Mouse (Mus musculus) midbrain, embryonic 13.5 days (tissue): ENCODE data around the gene Taf10. TPM values are rescaled to one million over a fixed set of nuclear protein-coding genes. Genes with fewer than 3 reads are reported as not detected.

Experiments used
- ATAC-seq: fragments of 200-750 bp; cut with Nextera tagmentation; 2 replicates; pipeline ENCODE4 v1.8.0; 2017; ENCODE audit warnings: mild to moderate bottlenecking, moderate TSS enrichment, moderate library complexity
- H3K27ac ChIP-seq: fragments of 300-500 bp; sonication (generic); 2 replicates; pipeline ENCODE4 v1.5.1; 2015; ENCODE audit warnings: inconsistent platforms, mild to moderate bottlenecking, moderate library complexity
- H3K27me3 ChIP-seq: fragments of 300-500 bp; sonication (generic); 2 replicates; pipeline ENCODE4 v1.6.1; 2015; ENCODE audit warnings: mild to moderate bottlenecking, inconsistent platforms
- H3K36me3 ChIP-seq: fragments of 300-500 bp; sonication (generic); 2 replicates; pipeline ENCODE4 v1.6.1; 2015; ENCODE audit warnings: mild to moderate bottlenecking, inconsistent platforms
- H3K4me1 ChIP-seq: fragments of 300-500 bp; sonication (generic); replicated peaks from 2 replicates; pipeline ENCODE4 v1.6.1; 2015; ENCODE audit warnings: inconsistent platforms
- H3K4me2 ChIP-seq: fragments of 300-500 bp; sonication (generic); replicated peaks from 2 replicates; pipeline ENCODE4 v1.6.1; 2015; ENCODE audit warnings: moderate library complexity, mild to moderate bottlenecking, inconsistent platforms
- H3K4me3 ChIP-seq: fragments of 300-500 bp; sonication (generic); replicated peaks from 2 replicates; pipeline ENCODE4 v1.5.1; 2015; ENCODE audit warnings: mild to moderate bottlenecking, inconsistent platforms
- H3K9ac ChIP-seq: fragments of 300-500 bp; sonication (generic); replicated peaks from 2 replicates; pipeline ENCODE4 v1.6.1; 2015; ENCODE audit warnings: mild to moderate bottlenecking, inconsistent platforms
- H3K9me3 ChIP-seq: fragments of 300-500 bp; sonication (generic); 2 replicates; pipeline ENCODE4 v1.6.1; 2016; ENCODE audit warnings: mild to moderate bottlenecking, inconsistent platforms
- WGBS: fragments of 180-500 bp; shearing (Covaris S2); methylation state at CpG from one replicate; pipeline ENCODE4 v1.1.7; 2015; 5-methylcytosine and 5-hydroxymethylcytosine counted together
- polyA plus RNA-seq: library from polyadenylated mRNA; unstranded; fragments of >200 nt; fragmentation: Nextera tagmentation; extraction: Ambion mirVana; gene quantifications from 2 replicates; pipeline ENCODE4 v1.2.1, GENCODE M21; 2015

Gene Taf10
- 109 and 127 TPM in 2 replicates for polyA plus RNA-seq

DNA sequence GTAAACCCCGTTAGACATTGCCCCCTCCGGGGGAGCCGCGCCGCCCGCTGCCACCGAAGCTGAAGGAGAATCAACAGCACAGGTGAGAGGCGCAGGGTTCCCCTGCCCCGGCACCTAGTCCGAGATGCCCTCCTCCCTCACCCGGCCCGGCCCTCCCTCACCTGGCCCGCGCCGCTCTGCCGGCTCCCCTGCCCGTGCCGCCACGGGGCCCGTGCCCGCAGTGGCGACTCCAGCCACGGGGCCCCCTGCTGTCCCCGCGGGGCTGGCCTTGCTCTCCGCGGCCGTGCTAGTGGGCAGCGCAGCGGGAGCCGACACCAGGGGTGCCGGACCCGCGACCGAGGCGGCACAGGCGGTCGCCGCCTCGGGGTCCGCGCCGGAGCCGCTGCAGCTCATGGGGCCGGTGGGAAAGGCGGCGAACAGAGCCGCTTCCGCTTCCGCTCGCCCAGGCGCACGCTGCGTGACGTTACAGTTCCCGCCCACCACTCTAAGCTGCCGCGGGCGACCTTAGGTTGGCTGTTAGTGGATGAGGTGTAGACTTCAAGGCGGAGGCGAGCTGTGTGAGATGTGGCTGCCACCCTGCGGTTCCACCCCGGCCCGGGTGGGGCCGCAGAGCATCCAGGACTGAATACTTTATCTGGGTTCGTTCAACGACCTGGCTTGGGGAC lies at the start of gene Taf10:
Taf10 (minus strand) TSS at position 436 of the 665 bp plus-strand sequence.
- peak within 1 kb of the TSS; percentile 95 for H3K4me2 ChIP-seq
- peak within 1 kb of the TSS; percentile 94 for H3K9ac ChIP-seq
- peak; percentile 98 for ATAC-seq
- H3K4me1 ChIP-seq, result peaks cover 17% of the 10 kb centered on the region
- peak within 1 kb of the TSS; percentile 95 for H3K4me3 ChIP-seq
- peak within 1 kb of the TSS; percentile 77 for H3K27ac ChIP-seq
- H3K36me3 ChIP-seq, result peaks cover 60% of the 10 kb centered on the region
- under 1% methylated on average over 60 of the region's 67 CpGs for WGBS
- H3K9me3 ChIP-seq, result no peaks in the 10 kb centered on the region
- no peaks in the 10 kb centered on the region for H3K27me3 ChIP-seq

- H3K9ac ChIP-seq, result no peak overlapping the region
- no peak overlapping the region for H3K4me2 ChIP-seq
- H3K27me3 ChIP-seq, result no peaks in the 10 kb centered on the region
- no peak for ATAC-seq
- no peaks in the 10 kb centered on the region for H3K36me3 ChIP-seq
- H3K4me3 ChIP-seq, result no peak overlapping the region
- H3K9me3 ChIP-seq, result no peaks in the 10 kb centered on the region
- WGBS, result 81% methylated on average over 7 of the region's 7 CpGs
- H3K27ac ChIP-seq, result no peak overlapping the region
- H3K4me1 ChIP-seq, result peaks cover 3% of the 10 kb centered on the region
Measured at GRCm38 (mm10) chr7:105793701-105794100, 49.5 kb upstream of the Taf10 start.

DNA sequence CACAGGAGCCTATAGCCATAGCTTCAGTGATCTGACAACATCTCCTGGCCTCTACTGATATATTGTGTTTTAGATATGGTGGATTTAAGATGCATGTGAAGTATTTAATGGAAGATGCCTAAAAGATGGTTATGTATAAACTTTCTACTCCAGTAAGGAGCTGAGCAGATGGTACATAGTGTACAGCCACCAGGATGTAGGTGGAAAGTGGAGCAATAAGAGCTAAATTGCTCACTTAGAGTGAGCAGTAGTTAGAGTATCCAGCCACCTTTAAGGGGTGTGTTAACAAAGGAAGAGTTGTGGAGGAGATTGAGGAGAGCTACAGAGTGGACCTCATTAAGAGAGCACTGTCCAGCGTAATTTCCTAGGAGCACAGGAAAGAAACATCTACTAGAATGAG lies 47.0 kb upstream of the Taf10 start:
- no peak for ATAC-seq
- H3K4me3 ChIP-seq, result no peak overlapping the region
- H3K27ac ChIP-seq, result no peak overlapping the region
- H3K36me3 ChIP-seq, result no peaks in the 10 kb centered on the region
- no peaks in the 10 kb centered on the region for H3K9me3 ChIP-seq
- WGBS, result 89% methylated on average over 1 of the region's 1 CpGs
- H3K4me1 ChIP-seq, result peaks cover 13% of the 10 kb centered on the region
- no peaks in the 10 kb centered on the region for H3K27me3 ChIP-seq
- H3K9ac ChIP-seq, result no peak overlapping the region
- no peak overlapping the region for H3K4me2 ChIP-seq

DNA sequence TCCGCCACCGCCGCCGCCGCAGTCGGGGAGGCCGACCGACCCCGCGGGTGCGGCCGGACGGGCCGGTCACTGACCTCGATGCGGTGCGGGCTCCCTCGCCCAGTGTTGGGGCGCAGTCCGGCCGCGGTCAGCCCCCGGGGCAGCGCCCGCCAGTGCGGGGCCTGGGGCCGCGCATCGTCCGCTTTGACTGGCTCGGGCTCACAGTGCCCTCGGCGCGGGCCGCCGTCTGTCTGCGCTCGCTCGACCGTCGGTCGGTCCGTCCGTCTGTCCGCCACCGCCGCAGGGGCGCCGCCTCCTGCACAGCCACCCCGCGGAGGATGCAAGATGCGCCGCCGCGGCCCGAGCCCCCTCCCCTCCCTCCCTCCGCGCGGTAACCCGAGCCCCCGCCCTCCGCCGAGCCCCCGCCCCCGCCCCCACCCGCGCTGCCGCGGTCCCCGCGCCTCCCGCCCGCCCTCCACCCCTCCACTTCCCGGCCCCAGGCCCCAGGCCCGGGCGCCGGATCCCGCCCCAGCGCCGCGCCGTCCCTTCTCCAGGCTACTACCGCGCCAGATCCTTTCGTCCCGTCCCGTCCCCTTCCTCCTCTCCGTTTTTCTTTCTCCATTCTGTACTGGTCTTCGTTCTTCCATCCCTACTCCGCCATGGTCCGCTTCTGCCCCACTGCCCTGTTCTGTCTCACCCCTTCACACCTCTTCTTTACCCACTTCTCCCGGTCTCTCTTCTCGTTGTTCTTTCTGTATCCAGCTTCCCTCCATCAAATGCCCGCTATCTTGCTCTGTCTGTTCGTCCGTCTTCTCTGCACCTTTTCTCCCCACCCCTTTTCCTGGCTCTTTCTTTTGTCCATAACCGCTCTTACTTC lies 43.4 kb upstream of the Taf10 start, which contains the start of gene Dchs1:
Dchs1 (minus strand) TSS at position 370 of the 856 bp plus-strand sequence.
- H3K4me2 ChIP-seq, result peak within 1 kb of the TSS; percentile 80
- 1% methylated on average over 63 of the region's 97 CpGs for WGBS
- peak within 1 kb of the TSS; percentile 99 for H3K27ac ChIP-seq
- ATAC-seq, result peak; percentile 84
- H3K9me3 ChIP-seq, result no peaks in the 10 kb centered on the region
- H3K27me3 ChIP-seq, result no peaks in the 10 kb centered on the region
- H3K4me3 ChIP-seq, result peak within 1 kb of the TSS; percentile 80
- H3K4me1 ChIP-seq, result peaks cover 49% of the 10 kb centered on the region
- peak within 1 kb of the TSS; percentile 100 for H3K9ac ChIP-seq
- peaks cover 23% of the 10 kb centered on the region for H3K36me3 ChIP-seq

DNA sequence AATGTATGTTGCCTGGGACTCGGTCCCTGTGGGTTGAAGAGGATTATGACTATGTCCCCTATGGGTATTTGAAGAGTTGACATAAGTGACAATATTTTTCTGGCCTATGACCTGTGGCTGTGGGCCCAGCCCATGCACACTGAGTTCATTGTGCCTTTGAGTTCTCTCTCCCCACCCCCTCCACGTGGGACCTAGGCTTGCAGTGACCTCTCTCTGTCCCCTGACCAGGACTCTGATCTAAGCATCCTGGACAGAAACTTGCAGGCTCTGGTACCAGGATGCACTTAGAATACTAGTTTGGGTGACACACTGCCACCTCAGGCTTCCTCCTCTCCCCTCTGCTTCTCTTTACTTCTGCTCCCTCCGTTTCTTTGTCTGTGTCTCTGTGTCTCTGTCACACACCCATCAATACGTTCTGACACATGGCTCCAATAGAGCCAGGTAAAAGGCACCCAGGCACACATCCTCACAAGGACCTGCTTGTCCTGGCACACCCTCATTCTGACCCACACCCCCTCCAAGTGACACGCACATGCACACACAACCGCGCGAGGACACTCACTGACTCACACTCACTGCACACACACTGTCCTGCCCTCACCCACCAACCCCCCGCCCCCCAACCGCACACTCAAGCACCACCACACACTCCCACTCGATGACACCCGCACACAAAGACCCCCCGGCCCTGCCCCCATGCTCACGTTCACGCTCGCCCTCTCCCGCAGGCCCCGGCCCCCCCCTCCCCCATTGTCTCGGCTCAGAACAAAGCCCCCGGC lies 42.5 kb upstream of the Taf10 start:
- ATAC-seq, result peak; percentile 80
- Histone ChIP-seq H3K36me3 (peaks cover 32% of the 10 kb centered on the region), H3K9me3 (no peaks in the 10 kb centered on the region), H3K4me1 (peaks cover 50% of the 10 kb centered on the region), H3K27me3 (no peaks in the 10 kb centered on the region), H3K4me3 (peak overlapping the region; percentile 80), H3K4me2 (peak overlapping the region; percentile 80), H3K9ac (peak overlapping the region; percentile 100), H3K27ac (peak overlapping the region; percentile 99)
- 4% methylated on average over 17 of the region's 20 CpGs for WGBS

GRCm38 (mm10) chr7:105784556-105784955 lies 40.4 kb upstream of the Taf10 start:
- no peak for ATAC-seq
- no peak overlapping the region for H3K27ac ChIP-seq
- 19% methylated on average over 4 of the region's 4 CpGs for whole genome bisulfite sequencing
- no peaks in the 10 kb centered on the region for H3K27me3 ChIP-seq
- H3K9me3 ChIP-seq, result no peaks in the 10 kb centered on the region
- H3K4me2 ChIP-seq, result peak overlapping the region; percentile 80
- H3K4me1 ChIP-seq, result peaks cover 51% of the 10 kb centered on the region
- H3K36me3 ChIP-seq, result peaks cover 53% of the 10 kb centered on the region
- H3K9ac ChIP-seq, result peak overlapping the region; percentile 62
- H3K4me3 ChIP-seq, result peak overlapping the region; percentile 80

DNA sequence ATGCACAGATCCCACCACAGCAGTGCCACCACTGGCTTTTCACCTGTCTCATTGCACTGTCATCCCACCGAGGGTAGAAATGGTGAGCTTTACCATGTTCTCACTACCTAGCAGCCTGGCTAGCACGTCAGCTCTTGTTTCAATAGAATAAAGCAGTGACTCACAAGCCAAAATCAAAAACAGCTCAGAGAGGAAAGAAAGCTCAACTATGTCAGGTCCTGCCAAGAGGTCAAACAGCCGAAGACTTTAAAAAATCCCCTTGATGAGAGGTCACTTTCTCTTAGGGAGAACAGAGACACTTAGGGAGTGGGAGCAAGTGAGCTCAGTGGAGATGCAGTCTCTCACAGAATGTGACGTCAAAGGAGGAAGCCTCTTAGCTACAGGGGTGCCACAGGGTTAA lies 39.7 kb upstream of the Taf10 start:
- ATAC-seq, result no peak
- H3K27me3 ChIP-seq, result no peaks in the 10 kb centered on the region
- H3K36me3 ChIP-seq, result peaks cover 60% of the 10 kb centered on the region
- peak overlapping the region; percentile 80 for H3K4me2 ChIP-seq
- H3K4me3 ChIP-seq, result peak overlapping the region; percentile 80
- H3K9ac ChIP-seq, result peak overlapping the region; percentile 62
- H3K4me1 ChIP-seq, result peaks cover 56% of the 10 kb centered on the region
- no peaks in the 10 kb centered on the region for H3K9me3 ChIP-seq
- H3K27ac ChIP-seq, result no peak overlapping the region
- 50% methylated on average over 4 of the region's 4 CpGs for WGBS

- H3K4me1 ChIP-seq, result peaks cover 69% of the 10 kb centered on the region
- no peaks in the 10 kb centered on the region for H3K9me3 ChIP-seq
- peak overlapping the region; percentile 39 for H3K9ac ChIP-seq
- H3K4me2 ChIP-seq, result peak overlapping the region; percentile 37
- no peak overlapping the region for H3K4me3 ChIP-seq
- H3K27ac ChIP-seq, result peak overlapping the region; percentile 53
- 38% methylated on average over 4 of the region's 4 CpGs for WGBS
- peak; percentile 66 for ATAC-seq
- no peaks in the 10 kb centered on the region for H3K27me3 ChIP-seq
- peaks cover 83% of the 10 kb centered on the region for H3K36me3 ChIP-seq
Measured at GRCm38 (mm10) chr7:105778553-105779265, 34.5 kb upstream of the Taf10 start.

DNA sequence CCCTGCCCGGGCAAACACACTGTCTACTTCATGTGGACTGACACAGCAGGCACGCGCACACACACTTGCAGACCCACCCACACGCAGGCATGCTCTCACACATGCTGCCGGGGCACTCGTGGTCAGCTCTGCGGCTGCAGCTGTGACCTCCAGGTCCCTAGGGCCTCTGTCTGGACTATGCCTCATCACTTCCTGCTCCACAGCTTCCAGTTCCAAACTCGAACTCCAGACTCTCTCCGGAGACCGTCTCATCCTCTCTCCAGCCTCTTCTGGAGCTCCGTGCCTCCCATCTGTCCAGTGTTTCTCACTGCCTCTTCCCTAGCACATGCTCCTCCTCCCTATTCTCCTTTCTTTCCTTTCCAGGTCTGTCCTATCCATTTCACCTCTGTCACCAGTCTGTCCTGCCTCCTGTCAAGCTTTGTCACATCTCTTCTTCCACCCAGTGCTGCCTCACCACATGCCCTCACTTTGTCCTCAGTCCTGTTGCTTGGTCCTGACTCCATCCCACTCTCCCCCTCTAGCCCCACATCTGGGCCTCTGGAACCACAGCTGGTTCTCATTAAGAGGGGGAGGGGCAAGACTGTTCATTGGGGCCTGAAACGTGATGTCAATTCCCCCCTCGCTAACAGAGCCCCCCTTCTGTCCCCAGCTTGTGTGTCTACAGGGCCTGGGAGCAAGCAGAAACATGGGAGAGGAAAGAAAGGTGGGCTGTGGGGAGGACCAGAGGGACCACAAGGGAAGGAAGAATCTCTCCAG lies 33.8 kb upstream of the Taf10 start:
- H3K9ac ChIP-seq, result peak overlapping the region; percentile 39
- H3K27me3 ChIP-seq, result no peaks in the 10 kb centered on the region
- peaks cover 83% of the 10 kb centered on the region for H3K36me3 ChIP-seq
- H3K9me3 ChIP-seq, result no peaks in the 10 kb centered on the region
- WGBS, result 64% methylated on average over 13 of the region's 13 CpGs
- no peak overlapping the region for H3K4me3 ChIP-seq
- ATAC-seq, result peak; percentile 44
- peak overlapping the region; percentile 53; the same call in 1 of the 2 replicates for H3K27ac ChIP-seq
- H3K4me2 ChIP-seq, result peak overlapping the region; percentile 37
- peaks cover 64% of the 10 kb centered on the region for H3K4me1 ChIP-seq

GRCm38 (mm10) chr7:105777316-105777715 lies 33.2 kb upstream of the Taf10 start:
- H3K36me3 ChIP-seq, result peaks cover 83% of the 10 kb centered on the region

DNA sequence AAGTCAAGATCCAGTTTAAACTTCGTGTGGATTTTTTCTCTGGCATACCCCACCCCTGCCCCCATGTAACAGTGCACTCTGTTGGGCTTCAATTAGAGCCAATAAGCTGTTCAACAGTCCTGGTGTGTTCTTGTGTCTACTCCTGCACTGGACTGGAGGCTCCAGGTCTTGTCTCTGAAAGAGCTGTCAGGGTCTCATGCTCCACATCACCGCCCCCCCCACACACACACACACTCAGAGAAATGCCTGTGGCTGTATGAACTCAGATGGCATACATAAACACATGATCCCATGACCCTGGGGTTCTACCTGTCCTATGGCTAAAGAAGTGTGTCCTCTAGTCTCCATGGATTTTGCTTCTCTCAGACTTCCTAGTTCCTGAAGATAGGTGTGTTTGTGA lies 31.9 kb upstream of the Taf10 start:
- Histone ChIP-seq H3K4me1 (peaks cover 65% of the 10 kb centered on the region), H3K27me3 (no peaks in the 10 kb centered on the region), H3K9ac (no peak overlapping the region), H3K9me3 (no peaks in the 10 kb centered on the region), H3K36me3 (peaks cover 83% of the 10 kb centered on the region), H3K27ac (no peak overlapping the region), H3K4me3 (no peak overlapping the region), H3K4me2 (no peak overlapping the region)
- WGBS, result 87% methylated on average over 2 of the region's 2 CpGs
- no peak for ATAC-seq

More at GRCm38 (mm10) chr7:105777316-105777715, 33.2 kb upstream of the Taf10 start:
- H3K4me2 ChIP-seq, result no peak overlapping the region
- no peaks in the 10 kb centered on the region for H3K27me3 ChIP-seq
- H3K9me3 ChIP-seq, result no peaks in the 10 kb centered on the region
- H3K9ac ChIP-seq, result no peak overlapping the region
- peaks cover 58% of the 10 kb centered on the region for H3K4me1 ChIP-seq
- ATAC-seq, result no peak
- no peak overlapping the region for H3K4me3 ChIP-seq
- H3K27ac ChIP-seq, result no peak overlapping the region
- WGBS, result 98% methylated on average over 1 of the region's 1 CpGs
